Mouse (Mus musculus) hindlimb bud, embryonic 11.5 days (tissue): ENCODE measurements around the gene Cep89.

Experiments used
- DNase-seq: peaks from one replicate; pipeline ENCODE4 v3.0.0-alpha.2; 2012; ENCODE audit warnings: low read depth, low spot score; ENCODE audit errors: extremely low spot score

Gene Cep89

DNA sequence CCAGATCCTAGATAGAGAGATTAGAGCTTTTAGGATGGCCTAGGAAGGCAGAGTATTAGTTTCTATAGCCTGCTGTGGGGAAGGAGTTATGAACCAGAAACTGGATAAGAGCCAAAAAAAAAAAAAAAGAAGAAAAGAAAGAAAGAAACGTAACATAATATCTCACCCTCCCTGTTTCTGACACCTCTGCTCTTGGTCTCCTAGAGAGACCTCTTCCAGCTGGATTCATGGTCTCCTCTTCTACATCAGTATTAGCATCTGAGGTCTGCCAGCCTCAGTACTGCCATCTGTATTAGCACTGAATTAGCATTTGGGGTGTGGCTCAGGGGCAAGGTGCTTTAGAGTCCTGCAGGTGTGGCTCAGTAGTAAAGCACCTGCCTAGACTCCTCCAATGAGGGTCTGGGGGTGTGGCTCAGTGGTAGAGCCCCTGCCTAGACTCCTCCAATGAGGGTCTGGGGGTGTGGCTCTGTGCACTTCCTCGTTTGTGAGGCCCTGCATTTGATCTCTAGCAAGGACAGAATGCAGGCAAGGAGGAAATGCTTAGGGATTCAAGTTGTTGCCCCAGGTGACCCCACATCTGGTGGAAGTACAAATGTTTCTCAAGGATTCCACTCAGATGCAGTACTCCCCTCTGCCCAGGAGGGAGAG lies 14.0 kb upstream of the Cep89 start:
- no peak for DNase-seq

DNA sequence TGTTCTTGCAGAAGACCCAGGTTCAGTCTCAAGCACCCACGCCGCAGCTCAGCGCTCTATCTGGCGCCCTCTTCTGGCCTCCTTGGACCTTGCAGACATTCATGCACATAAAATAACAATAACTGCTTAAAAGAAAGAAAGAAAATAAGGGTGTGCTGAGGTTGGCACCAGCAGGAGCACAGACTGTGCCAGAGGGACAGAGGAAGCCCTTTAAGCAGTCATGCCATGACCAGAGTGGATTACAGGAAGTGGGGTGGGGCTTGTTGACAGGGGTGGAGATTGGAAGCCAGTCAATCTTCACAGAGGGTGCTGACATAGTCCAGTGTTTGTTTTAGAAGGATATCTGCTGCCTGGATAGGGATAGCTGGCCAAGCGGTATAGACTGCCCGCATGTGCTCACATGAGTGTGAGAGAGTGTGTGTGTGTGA lies 10.3 kb upstream of the Cep89 start:
- DNase-seq = no peak

DNA sequence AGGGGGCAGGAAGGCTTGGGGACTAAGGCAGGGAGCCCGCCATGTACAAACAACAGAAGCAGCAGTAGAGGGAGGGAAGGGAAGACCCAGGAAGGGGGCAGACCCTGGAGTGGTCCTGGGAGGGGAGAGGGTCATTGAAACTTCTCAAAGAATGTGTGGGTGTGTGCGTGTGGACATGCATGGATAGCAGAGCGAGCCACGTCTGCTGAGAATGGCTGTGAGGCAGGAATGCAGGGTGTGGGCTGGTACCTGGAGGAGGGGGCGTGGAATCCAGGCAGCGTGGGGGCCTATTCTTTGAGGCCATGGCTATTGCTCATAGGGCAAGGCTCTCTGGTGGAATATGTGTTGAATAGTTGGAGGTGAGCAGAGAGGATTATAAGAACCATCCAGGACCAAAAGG lies 8.1 kb upstream of the Cep89 start:
- DNase-seq = no peak

DNA sequence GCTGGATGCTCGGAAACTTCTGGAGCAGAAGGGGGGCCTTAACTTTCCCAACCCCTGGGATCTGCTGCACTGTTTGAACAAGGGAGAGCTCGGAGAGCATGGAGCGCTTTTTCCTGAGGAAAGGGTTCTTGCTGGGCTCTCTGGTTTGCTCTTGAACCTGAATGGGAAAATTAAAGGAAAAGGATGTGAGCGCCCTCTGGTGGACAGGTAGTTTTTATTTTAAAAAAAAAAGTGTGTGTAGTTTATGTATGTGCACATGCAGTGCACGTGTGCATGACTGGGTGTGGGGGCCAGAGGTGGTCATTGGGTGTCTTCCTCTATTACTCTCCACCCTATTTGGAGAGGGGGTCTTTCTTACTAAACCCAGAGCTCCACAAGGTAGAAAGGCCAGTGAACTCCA lies 3.9 kb upstream of the Cep89 start:
- no peak for DNase-seq

DNA sequence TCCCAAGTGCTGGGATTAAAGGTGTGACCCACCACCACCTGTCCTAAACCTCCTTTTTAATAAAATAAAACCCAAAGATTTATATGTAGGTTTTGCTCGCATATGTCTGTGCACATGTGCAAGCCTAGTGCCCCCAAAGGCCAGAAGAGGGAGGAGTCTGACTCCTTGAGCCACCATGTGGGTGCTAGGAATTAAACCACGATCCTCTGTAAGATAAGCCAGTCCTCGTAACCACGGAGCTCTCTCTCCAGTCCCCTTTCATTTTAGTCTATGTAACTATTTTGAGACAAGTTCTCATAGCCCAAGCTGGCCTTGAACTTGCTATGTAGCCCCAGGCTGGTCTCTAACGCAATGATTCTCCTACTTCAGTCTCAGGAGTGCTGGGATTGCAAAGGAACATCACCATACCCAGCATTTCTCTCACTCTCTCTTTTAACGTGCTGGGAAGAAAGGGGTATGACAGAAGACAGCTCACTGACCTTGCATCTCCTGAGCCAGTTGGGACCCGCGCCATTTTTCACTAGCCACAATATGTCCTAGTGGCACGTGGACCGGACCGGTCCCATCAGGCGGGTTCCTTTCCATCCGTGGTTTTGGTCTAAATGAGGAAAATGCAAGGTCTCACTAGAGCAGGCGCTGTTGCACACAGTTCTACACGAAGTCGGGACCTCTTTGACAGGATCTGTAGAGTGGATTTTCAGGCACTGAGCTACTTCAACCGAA lies 940 bp upstream of the Cep89 start:
- DNase-seq = no peak

DNA sequence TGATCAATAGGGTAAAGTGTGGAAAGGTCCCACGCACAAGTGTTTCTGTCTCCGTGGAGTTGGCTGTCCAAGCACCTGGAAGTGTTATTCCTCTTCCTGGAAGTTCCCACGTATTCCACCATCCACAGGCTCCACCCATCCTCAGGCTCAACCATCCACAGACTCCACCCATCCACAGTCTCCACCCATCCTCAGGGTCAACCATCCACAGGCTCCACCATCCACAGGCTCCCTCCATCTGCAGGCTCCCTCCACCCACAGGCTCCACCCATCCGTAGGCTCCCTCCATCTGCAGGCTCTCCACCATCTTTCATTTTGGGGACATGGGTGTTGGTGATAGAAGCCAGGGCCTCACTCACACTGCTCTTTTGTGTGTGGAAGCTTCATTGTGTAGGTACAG lies 4.3 kb downstream of the Cep89 start:
- no peak for DNase-seq

DNA sequence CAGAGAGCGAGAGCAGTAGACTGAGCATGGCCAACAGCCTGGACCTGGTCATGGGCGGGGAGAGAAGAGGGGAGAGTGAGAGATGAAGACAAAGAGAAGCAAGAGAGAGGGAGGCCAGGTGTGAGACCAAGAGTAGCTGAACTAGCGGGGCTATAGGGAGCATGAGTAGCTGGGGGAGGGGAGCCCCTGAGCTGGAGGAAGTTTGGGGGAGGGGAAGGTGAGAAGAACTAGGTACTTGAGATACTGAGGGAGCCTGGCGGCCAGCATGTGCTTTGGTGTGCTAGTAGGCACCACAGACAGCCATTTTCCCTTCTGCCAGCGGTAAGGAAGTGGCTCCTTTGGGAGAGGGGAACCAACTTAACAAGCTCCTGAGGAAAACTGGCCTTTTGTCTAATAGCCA lies 18.4 kb downstream of the Cep89 start:
- no peak for DNase-seq

DNA sequence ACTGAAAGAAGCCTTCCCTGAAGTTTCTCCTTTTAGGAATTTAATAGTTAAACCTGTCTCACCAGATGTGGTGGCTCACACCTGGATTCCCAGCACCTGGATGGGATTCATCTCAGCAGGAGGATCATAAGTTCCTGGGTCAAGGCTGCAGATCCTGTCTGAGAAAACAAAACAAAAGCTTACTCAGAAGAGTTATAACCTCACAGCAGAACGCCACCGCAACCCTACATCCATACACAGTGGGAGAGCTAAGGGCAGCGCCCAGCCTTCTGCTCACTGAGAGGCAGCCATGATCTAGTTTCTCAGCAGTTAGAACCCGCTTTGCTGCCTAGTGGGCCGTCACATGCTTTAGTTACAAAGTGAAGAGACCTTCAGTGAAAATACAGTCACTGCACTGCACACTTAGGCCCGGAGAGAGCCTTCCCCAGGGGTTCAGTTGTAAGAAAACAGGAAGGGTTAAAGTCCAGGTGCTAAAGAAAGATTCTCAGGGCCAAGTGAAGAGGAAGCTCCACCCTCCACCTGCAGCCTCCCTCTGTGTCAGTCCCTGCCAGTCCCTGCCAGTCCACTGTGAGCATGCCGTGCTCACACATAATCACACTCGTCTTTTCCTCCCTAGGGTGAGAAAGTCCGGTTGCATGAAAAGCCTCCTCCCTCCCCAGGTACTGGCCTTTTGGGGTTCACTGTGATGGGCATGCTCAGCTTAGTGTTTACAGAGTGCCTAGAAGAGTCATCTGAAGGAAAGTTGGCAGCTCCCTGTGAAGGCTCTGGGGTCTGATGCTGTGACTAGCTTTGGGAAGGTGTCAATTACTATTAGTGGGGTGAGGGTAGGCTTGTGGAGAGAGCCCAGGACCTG lies 19.2 kb downstream of the Cep89 start:
- DNase-seq = no peak

DNA sequence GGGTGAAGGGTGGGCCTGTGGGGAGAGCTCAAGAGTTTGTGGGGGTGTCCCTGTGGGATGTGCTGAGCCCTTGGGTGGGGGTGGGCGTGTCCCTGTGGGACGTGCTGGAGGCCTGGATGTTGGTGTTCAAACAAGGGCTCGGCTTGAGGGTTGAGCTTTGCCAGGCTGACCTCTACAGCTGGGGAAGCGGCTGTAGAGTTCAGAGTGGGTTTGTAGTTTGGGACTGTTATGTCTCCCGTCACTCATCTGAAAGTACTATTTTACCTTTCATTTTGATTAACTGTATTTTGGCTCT lies 19.8 kb downstream of the Cep89 start:
- DNase-seq = no peak

DNA sequence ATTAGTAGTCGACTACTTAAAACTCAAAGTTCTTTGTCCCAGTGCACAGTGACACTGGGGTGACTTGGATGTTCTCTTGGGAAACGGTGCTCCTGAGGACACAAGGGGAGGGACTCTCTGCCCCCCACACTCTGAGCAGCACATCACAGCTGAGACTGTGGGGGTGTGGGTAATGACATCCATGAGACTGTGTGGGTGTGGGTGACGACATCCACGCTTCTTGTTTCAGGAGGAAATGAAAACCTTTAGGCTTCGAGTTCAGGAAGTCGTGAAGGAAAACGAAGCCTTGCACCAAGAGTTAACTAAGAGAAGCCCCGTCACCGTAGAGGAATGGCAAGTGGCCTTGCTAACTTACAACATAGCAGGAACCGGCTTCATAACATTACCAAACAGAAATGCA lies 26.2 kb downstream of the Cep89 start:
- DNase-seq = no peak

DNA sequence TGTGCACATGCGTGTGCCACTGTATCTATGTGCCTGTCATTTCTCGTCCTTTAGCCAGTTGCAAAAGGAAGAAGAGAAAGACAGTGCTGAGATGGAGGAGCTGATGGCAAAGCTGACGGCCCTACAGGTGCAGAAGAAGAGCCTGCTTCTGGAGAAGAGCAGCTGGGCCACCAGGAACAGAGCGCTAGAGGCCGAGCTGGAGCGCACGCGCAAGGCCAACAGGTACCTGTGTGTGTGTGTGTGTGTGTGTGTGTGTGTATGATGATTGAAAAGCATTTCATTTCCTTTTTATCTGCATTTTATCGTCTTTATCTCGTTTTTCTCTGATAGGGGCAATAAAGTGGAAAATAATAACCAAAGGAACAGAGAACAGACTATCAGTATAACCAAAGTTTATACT lies 31.3 kb downstream of the Cep89 start:
- DNase-seq = no peak

DNA sequence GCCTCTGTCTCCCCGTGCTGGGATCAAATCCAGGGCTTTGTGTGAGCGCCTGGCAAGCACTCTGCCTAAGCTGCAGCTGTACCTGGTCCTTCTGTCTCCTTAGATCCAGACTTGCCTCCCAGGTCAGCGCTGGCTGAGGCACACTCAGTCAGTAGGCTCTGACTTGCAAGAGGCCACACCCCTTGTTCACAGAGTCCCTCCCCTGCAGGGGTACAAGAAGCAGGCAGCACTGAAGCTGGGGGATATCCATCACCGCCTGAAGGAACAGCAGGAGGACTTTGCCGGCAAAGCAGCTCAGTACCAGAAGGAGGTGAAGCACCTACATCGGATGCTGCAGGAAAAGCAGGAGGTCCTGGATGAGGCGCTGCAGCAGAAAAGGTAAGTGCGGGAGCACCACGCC lies 38.4 kb downstream of the Cep89 start:
- no peak for DNase-seq

DNA sequence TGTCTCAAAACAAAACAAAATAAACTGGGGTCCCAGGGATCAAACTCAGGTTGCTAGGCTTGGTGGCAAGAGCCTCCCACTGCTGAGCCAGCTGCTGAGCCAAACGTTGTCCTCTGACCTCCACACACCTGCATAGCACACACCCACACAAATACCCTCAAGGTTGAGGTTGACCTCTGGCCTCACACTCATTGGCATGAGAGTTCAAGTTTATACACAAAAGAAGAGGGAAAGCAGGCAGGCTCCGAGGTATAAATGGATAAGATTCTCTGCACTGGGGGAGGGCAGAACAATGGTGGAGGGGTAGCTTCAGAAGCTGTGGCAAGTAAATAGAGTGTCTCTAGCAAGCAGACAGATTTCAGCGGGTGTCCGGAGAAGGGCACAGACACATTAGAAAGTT lies 50.7 kb downstream of the Cep89 start:
- no peak for DNase-seq

DNA sequence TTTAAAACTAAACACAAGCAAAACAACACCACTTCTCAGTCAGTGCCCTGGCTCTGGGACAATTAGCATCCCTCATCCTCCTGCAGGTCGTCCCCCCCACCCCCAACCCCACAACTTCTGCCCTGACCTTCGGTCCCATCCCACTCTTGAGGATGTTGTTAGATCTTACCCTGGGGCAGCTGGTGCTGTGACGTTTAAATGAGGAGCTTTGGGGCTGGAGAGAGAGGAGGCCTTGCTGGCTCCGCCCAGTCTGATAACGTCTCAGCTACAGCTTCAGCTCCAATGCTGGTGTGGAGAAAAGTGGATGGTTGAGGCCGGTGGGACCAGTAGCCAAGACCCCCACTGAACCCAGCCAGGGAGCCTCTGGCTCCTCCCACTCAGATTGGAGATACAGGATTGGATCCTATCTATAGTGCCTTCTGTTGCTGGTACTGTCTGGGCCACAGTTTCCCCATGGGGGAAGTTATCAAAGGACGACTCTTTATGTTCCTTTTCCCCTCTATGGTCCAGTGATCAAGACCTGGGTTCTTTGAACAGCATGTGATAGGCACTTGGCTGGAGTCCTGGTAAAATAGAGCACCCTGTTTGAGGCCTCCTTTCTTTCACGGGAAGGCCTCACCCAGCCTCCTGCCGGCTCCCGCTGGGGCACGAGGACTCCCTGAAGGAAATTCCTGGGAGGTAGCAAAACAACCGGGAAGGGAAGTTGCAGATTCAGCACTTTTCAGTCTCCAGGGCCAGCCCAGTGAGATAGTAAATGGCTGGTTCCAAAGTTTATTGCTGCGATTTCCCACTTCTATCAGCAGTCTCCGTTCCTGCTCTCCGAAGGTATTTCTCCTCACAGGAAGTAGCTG lies 51.4 kb downstream of the Cep89 start, which contains the start of gene Slc7a9:
Gene Slc7a9, plus strand, starts transcription at position 801 of the 851 bp plus-strand sequence.
- no peak for DNase-seq

DNA sequence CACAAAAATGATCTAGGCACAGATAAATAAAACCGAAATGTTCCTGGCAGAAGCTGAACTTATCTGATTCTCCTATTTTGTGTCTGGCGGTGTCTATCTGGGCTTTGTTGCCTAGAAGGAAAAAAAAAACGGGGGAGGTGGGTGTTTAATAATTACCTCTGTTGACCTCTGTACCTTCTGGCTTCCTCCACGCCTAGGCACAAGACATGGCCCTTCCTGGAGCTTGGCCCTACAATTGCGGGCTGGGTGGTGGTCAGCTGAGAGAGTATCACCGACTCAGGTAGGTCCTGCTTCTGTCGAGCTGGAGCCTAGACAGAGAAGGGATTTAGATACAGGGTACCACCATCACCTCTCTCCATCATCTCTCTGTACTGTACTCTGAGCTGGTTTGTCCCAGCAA lies 52.0 kb downstream of the Cep89 start:
- no peak for DNase-seq

DNA sequence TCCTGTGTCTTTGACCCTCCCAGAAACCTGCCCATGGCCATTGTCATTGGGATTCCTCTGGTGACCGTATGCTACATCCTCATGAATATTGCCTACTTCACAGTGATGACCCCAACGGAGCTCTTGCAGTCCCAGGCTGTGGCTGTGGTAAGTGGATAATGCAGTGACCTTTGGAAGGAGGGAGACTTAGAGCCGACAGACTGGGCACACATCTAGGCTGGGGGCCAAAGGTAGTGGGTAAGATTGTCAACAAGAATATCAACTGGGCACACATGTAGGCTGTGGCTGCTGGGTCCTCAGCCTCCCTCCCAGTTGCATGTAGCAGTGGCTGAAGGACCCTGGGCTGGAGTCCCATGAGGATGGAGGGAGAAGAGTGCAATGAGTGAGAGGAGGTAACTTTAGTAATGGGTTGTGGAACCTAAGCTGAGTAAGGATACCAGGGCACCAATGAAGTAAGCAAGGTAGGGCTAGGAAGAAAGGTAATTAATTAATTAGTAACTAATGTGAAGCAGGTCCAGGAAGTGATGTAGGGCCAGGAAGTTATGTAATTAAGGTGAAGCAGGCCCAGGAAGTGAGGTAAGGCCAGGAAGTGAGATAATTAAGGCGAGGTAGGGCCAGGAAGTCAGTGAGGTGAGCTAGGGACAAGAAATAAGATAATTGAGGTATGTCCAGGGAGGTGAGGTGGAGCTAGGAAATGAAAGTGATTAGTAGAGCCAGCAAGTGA lies 59.4 kb downstream of the Cep89 start:
- no peak for DNase-seq

DNA sequence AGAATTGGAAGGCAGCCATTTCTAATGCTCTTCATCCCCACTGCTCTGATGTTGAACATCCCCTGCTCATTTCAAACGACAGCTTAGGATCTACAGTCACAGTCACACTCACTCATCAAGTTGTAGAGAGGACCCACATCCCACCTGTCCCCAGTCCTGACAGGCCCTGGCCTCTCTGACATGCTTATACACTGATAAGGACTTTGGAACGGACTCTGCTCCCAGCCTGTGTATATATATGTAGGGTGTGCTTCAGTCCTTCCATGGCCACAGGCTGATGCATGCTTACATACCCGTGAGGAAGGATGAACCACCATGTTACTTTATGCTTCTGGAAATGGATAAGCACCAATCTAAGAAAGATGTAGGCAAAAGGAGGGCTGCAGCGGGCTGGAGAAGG lies 64.1 kb downstream of the Cep89 start:
- no peak for DNase-seq

DNA sequence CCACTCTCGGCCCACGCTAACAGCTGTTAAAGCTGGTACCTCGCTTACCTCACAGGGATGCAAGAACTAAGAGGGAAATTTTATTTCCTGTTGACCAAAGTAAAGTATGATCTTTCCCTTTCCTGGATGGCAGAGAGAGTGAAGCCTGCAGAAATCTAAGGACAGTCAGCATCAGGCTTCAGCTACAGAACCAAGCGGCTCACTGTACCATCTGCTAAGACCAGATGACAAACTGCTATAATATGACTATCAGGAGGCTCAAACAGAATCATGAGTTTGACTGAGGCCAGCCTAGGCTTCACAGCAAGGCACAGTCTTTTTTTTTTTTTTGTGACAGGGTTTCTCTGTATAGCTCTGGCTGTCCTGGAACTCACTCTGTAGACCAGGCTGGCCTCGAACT lies 68.2 kb downstream of the Cep89 start:
- DNase-seq = no peak

DNA sequence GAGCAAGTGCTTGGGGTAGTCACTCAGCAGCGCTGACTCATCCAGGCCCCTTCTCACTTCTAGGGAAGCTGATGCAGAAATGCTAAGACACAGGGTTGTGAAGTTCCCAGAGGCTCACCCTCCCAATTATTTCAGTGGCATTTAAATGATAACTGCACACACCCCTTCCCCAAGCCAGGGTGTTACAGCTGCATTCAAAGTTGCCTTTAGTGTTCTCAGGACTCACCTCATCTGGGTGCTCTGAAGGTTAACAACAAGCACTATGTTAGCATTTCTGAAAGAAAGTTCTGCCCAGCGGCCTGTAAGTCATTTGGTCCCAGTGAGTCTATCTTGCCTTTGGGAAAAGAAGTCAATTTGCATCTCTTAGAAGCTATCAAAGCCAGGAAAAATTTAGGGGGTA lies 71.0 kb downstream of the Cep89 start:
- no peak for DNase-seq

DNA sequence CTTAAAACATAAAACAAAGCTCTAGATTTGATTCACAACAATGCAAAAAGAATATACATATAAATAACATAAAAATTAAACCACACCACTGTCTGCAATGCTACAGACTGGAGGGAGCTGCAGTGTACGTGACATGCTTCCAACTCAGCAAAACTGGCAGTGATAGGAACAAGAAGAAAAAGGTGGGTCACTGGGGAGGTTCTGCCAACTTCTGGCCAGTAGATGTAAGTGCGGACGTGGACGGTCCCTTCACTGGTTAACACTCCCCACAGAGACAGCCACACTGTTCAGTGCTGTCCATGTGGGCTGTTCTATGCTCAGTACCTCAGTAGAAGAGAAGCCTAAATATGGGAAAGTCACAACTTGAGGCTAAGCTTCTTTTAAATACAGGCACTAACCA lies 74.0 kb downstream of the Cep89 start:
- no peak for DNase-seq

DNA sequence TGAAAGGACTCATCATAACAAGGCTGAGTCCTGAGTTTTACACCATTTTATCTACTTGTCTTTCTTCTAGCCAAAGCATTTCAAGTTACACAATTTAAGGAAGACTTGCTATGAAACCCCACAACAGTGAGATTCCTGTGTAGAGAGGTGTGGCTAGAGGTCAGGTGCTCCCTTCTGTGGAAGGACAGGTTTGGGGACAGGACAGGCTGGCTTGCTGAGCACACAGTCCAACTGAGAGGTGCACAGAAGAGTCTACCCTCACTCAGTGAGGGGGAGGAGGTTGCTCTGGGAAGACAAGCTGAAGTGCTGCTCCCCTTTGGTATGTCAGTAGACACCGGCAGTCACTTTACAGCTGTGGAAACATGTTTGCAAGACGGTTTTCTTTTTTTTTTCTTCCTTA lies 79.6 kb downstream of the Cep89 start:
- no peak for DNase-seq
